In genomic region chr12:111513673-111514072, GRCm38 (mm10) we compare ENCODE assay signal across 12 mouse cellular contexts. TPM values are rescaled to one million over a fixed set of nuclear protein-coding genes. Genes with fewer than 3 reads are reported as not detected.
DNase-seq lines count a peak whose midpoint lies in the region; ATAC-seq lines count a peak whose summit lies in the region.
"Had no signal": no experiment of that assay in that cellular context is flagged by ENCODE, and none has a peak within 500 bp of the region (broad histone marks: within the 10 kb centered on the region; RNA-seq: fewer than 3 reads in every experiment).

No protein-coding gene starts in this region.

- no peak overlapping the region for H3K4me3 ChIP-seq in forebrain, embryonic 14.5 days (ENCODE audit: low read depth, low read length)
- no peak overlapping the region for H3K4me3 ChIP-seq in forebrain, embryonic 10.5 days
- H3K4me3 ChIP-seq: heart, embryonic 12.5 days had no signal

- no peak overlapping the region for H3K4me2 ChIP-seq in forebrain, embryonic 14.5 days (ENCODE audit: low read length)
- H3K4me2 ChIP-seq: heart, embryonic 12.5 days had no signal

- ATAC-seq in forebrain, embryonic 14.5 days: no peak

- H3K36me3 ChIP-seq in forebrain, embryonic 14.5 days (ENCODE audit: control insufficient read depth, insufficient read depth, low read length): no peaks in the 10 kb centered on the region
- no peaks in the 10 kb centered on the region for H3K36me3 ChIP-seq in forebrain, embryonic 10.5 days (replicated peaks)
- H3K36me3 ChIP-seq: heart, embryonic 12.5 days had no signal

- H3K27me3 ChIP-seq in forebrain, embryonic 14.5 days (replicated peaks; ENCODE audit: control insufficient read depth, insufficient read depth, low read length): no peaks in the 10 kb centered on the region
- H3K27me3 ChIP-seq in forebrain, embryonic 10.5 days (ENCODE audit: poor library complexity, severe bottlenecking): no peaks in the 10 kb centered on the region
- H3K27me3 ChIP-seq: heart, embryonic 12.5 days had no signal

- H3K4me1 ChIP-seq in forebrain, embryonic 14.5 days (ENCODE audit: control insufficient read depth, insufficient read depth, low read length): no peaks in the 10 kb centered on the region
- H3K4me1 ChIP-seq in forebrain, embryonic 10.5 days: no peaks in the 10 kb centered on the region
- H3K4me1 ChIP-seq: heart, embryonic 12.5 days had no signal

- no peaks in the 10 kb centered on the region for H3K9me3 ChIP-seq in forebrain, embryonic 14.5 days (replicated peaks; ENCODE audit: control insufficient read depth, low read length)
- H3K9me3 ChIP-seq in forebrain, embryonic 10.5 days: no peaks in the 10 kb centered on the region

- WGBS in forebrain, embryonic 14.5 days: 72% methylated on average over 5 of the region's 5 CpGs
- 77% methylated on average over 5 of the region's 5 CpGs for WGBS in forebrain, embryonic 10.5 days

- peak; percentile 15 for DNase-seq in forebrain, embryonic 14.5 days (ENCODE audit: low spot score)
- DNase-seq in forebrain, embryonic 10.5 days (ENCODE audit: extremely low spot score, low spot score): no peak
- peak; percentile 35 to 47 for DNase-seq in layer of hippocampus, adult 18-20 months (ENCODE audit: low spot score in 2 of 2)
- DNase-seq in layer of hippocampus, adult 9-10 months (ENCODE audit: low spot score): no peak
- peak; percentile 74 for DNase-seq in Muller cell, postnatal 12 days (ENCODE audit: inconsistent ontology term)
- DNase-seq in kidney, adult 8-10 months: peak; percentile 46 to 60
- no peak for DNase-seq in lung, adult 18-20 months
- no peak for DNase-seq in lung, postnatal 25 days (ENCODE audit: low spot score)
- DNase-seq: lung, postnatal 36 days had no signal

- H3K9ac ChIP-seq in forebrain, embryonic 14.5 days (ENCODE audit: low read length): no peak overlapping the region
- H3K9ac ChIP-seq: heart, embryonic 12.5 days had no signal

- H3K27ac ChIP-seq in forebrain, embryonic 14.5 days (ENCODE audit: low read depth, low read length): no peak overlapping the region
- H3K27ac ChIP-seq in forebrain, embryonic 10.5 days: no peak overlapping the region

RNA-seq across cellular contexts. Expression of gene Eif5, which starts 24.1 kb away (rescaled TPM):
- 452 and 491 TPM in 2 replicates for polyA plus RNA-seq in forebrain, embryonic 14.5 days (2014; fragmentation: Nextera tagmentation; extraction: Ambion mirVana)
- 740 and 785 TPM in 2 replicates for polyA plus RNA-seq in forebrain, embryonic 10.5 days (2016; fragmentation: Nextera tagmentation; extraction: Ambion mirVana)
- 100 to 1,000 TPM; 254 to 262 TPM for total RNA-seq in layer of hippocampus, adult 18-20 months (2021)

RNA-seq across cellular contexts. Expression of gene Gm266, which starts 28.1 kb away (rescaled TPM):
- polyA plus RNA-seq in forebrain, embryonic 14.5 days (2014; fragmentation: Nextera tagmentation; extraction: Ambion mirVana): 0.84 and 0.99 TPM in 2 replicates
- polyA plus RNA-seq in forebrain, embryonic 10.5 days (2016; fragmentation: Nextera tagmentation; extraction: Ambion mirVana): 7.1 and 9.8 TPM in 2 replicates
- total RNA-seq in layer of hippocampus, adult 18-20 months (2021): 1 to 10 TPM; 3.7 to 3.9 TPM
- total RNA-seq: neutrophil, adult 5-6 weeks had no signal
- polyA plus RNA-seq: erythroblast, embryonic 14.5 days had no signal

Comparison
In these comparisons a context has a peak if more than half of its experiments do, and no peak if none do; other contexts are left out.
1. DNase-seq: peak in forebrain, embryonic 14.5 days (single experiment), layer of hippocampus, adult 18-20 months (2 of 2), Muller cell, postnatal 12 days (single experiment) and kidney, adult 8-10 months (2 of 2); none in forebrain, embryonic 10.5 days (single experiment), layer of hippocampus, adult 9-10 months (single experiment), lung, adult 18-20 months (0 of 2) and lung, postnatal 25 days (single experiment).